Mouse (Mus musculus): ENCODE measurements around the gene Dexi.

Gene Dexi

DNA sequence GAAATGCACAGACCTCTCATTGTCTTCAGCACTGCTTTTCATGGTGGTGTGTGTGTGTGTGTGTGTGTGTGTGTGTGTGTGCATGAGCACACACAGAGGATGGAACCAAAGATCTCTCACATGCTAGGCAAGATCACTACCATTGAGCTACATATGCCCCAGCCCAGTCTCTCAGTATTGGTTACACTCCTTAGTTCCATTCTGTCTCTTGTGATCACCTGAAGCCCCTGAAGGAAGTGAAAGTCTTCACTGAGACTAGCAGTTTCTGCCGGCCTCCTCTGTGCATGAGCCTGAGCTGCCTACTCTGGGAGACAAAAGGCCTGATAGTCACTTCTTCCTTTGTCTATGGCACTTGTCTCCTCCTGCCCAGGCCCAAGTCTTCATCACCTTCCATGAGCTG is 43.7 kb downstream of the Dexi start:
- no peak for DNase-seq (ENCODE audit: extremely low spot score, low spot score)

- no peak for DNase-seq (ENCODE audit: extremely low spot score, low spot score)
These were observed 44.7 kb downstream of the Dexi start for GRCm38 (mm10) chr16:10498096-10498602.

GRCm38 (mm10) chr16:10495824-10496298 is 47.0 kb downstream of the Dexi start:
- DNase-seq (ENCODE audit: extremely low spot score, low spot score), result no peak

GRCm38 (mm10) chr16:10492587-10492986 is 50.3 kb downstream of the Dexi start:
- no peak for DNase-seq (ENCODE audit: extremely low spot score, low spot score)

DNA sequence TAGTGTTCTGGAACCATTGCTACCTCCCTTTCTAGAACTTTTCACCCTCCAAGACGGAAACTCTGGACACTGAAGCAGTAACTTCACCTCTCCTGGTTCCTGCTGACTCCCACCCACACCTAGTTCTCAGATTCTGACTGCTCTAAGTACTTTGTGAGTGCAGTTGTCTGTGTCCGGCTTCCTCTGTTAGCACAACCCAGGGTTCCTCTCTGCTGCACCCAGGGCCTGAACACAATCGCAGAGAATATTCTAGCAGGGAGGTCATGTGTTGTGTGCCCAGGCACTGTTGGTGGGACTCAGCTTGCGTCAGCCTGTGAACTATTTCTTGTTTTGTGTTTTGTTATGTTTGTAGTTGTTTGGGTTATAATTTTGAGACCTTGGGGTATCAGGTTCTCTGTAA is 51.1 kb downstream of the Dexi start:
- DNase-seq (ENCODE audit: extremely low spot score, low spot score), result no peak

GRCm38 (mm10) chr16:10490503-10491150 is 52.2 kb downstream of the Dexi start:
- DNase-seq (ENCODE audit: extremely low spot score, low spot score), result no peak

DNA sequence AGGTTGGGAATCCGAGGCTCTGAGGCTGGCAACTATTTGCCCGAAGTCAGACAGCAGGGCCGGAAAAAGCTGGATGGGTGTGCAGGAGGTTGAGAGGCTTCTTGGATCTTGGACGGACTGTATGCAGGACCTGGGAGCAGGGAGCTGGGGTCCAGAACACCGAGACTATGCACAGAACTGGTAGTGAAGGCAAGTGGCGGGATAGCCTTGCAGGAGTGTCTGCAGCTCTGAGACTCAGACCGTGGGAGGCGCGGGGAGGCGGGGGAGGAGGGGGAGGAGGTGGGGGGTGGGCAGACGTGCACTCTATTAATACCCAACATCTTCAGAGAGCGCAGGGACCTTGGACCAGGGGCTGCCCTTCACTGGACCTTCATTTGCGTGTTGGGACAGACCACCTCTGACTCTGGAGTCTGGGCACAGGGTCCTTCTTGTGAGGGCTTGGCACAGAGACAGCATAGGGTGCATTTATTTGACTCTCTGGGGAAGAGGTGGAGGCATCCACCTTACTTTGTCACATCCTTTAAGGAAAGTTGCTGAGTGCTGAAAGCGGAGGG is 52.9 kb downstream of the Dexi start:
- DNase-seq (ENCODE audit: extremely low spot score, low spot score), result no peak

- DNase-seq (ENCODE audit: extremely low spot score, low spot score), result no peak
These were observed 53.4 kb downstream of the Dexi start for GRCm38 (mm10) chr16:10489483-10489882.

- DNase-seq (ENCODE audit: extremely low spot score, low spot score), result no peak
These were observed 53.9 kb downstream of the Dexi start for GRCm38 (mm10) chr16:10488769-10489481.

- DNase-seq (ENCODE audit: extremely low spot score, low spot score), result no peak
These were observed 54.9 kb downstream of the Dexi start for GRCm38 (mm10) chr16:10487895-10488493.

DNA sequence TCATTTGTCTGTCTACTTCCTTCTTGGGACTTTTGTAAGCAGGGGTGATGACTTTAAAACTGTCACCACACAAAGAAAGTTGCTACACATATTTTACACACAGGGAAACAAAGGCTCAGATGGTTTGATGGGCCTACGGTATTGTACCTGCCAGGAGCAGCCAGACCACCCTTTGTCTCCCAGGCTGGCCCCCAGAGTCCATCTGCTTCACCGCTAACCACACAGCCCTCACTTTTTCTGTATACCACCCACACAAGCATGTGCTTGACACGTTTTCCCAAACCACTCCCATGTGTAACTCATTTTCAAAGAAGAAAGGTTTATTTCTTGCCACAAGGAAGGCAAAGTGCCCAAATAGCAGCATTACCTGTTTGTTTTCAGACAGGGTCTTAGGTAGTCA is 55.9 kb downstream of the Dexi start:
- no peak for DNase-seq (ENCODE audit: extremely low spot score, low spot score)

- DNase-seq (ENCODE audit: extremely low spot score, low spot score), result no peak
These were observed 60.5 kb downstream of the Dexi start for GRCm38 (mm10) chr16:10482343-10482742.

DNA sequence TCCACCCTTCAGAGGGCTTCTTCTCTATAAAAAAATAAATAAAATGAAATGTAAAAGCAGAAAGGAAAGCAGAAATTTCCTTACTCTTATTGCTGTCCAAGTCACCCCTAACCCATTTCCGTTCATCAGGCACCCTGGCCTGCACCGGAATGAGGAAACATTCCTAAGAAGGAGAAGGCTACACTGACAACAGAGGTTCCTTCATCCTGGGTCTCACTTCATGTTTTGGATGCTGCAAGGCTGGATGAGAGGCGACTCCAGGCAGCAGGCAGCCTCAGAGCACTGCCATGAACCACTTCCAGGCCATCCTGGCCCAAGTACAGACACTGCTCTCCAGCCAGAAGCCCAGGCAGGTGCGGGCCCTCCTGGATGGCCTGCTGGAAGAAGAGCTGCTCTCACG is 63.0 kb downstream of the Dexi start, which contains the start of gene Ciita:
Gene Ciita (plus strand): TSS at position 203 of the 400 bp plus-strand sequence.
- DNase-seq (ENCODE audit: extremely low spot score, low spot score), result no peak

GRCm38 (mm10) chr16:10475919-10476318 is 66.9 kb downstream of the Dexi start:
- DNase-seq (ENCODE audit: extremely low spot score, low spot score), result no peak

DNA sequence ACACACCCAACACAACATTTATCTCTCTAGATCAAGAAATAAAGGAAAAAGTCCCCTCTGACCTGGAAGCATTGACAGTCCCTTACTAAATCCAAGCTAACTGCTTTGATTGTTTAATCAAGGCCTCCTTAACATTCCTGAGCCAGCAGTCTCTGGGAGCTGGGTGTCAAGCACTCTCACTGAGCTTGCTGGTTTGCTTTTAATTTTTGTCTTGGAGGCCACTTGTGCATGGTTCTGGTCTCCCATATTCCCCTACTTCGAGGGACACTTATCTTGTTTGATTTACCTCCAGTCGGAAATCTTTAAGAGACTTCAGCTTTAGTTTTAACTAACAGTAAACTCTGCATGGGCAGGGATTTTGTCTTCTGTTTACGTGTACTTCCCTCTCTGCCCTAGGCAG is 67.9 kb downstream of the Dexi start:
- DNase-seq (ENCODE audit: extremely low spot score, low spot score), result no peak

DNA sequence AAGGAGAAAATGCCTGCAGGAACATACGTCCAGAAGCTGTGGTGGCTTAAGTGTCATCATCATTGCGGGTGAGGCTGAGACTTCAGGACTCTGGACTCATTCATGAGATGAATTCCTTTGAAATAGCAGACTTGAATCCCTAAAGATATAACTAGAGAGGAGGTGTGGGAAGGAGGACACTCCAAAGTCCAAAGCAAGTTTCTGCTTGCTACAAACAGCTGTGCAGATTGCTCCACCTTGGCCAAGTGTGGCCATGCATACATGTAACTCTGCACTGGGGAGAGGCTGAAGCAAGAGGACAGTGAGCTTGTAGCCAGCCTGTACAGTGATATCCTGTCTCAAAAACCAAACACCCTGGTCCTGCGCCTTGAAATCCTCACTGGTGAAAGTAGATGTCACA is 70.9 kb downstream of the Dexi start:
- no peak for DNase-seq (ENCODE audit: extremely low spot score, low spot score)

DNA sequence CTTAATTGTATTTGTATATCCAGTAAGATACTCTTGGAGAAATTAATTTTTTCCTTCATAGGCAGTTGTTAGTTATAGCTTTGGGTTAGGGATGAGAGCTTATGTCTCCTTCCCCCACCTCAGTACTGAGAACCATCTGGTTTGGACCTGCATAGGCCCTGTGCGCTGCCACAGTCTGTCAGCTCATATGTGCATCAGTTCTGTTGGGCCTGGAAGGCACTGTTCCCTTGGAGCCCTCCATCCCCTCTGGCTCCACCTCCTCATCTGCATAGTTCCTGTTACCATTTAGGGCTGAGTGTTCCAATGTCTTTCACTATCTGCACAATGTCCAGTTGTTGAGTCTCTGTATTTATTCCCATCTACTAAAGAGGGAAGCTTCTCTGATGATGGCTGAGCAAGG is 74.7 kb downstream of the Dexi start:
- DNase-seq (ENCODE audit: extremely low spot score, low spot score), result no peak

GRCm38 (mm10) chr16:10467391-10468107 is 75.3 kb downstream of the Dexi start:
- DNase-seq (ENCODE audit: extremely low spot score, low spot score), result no peak

DNA sequence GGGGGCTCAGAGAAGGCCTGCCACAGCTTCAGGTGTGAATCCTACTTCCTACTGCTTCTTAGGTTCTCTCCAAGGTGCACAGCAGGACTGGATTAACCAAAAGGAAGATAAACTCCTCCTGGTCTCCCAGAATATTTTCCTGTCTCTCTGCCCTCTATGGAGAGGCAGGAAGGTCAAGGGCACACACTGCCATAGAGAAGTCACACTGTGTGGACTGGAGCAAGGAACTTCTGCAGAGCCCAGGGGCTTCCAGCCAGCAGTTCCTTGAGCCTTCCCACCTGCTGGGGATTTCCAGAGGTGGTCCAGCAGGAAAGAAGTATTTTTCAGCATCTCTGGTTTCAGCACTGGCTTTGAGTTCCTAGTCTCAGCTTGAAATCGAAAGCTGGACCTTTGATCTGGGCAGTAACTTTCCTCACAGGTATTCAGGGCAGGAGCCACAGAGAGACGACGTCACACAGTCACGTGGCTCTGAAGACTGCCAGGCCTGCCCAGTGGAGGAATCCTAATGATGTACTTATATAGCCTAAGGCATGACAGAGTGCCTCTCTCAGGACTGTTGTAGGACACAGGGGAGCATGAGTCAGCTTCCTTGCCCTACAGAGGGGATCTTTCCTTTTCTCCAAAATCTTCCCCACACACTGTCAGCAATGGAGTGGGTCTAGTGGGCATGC is 77.7 kb downstream of the Dexi start:
- DNase-seq (ENCODE audit: extremely low spot score, low spot score), result no peak

- no peak for DNase-seq (ENCODE audit: extremely low spot score, low spot score)
These were observed 81.7 kb downstream of the Dexi start for GRCm38 (mm10) chr16:10461178-10461577.

DNA sequence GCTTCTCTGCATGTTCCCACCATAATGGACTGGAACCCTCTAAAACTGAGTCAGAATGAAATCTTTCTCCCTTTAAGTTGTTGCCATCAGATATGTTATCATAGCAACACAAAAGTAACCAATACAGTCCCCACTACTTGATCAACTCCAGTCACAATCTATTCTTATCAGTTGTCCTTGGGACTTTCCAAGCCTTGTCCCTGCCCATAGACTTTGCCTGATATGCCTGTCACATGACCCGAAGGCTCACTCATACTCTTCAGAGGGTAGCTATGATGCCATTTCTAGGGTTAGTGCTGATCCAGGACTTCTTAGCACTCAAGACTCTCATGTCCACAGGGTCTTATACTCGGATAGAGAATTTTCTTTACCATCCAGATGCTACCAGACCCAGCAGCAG is 82.7 kb downstream of the Dexi start:
- DNase-seq (ENCODE audit: extremely low spot score, low spot score), result no peak
